Mouse (Mus musculus) kidney, embryonic 16.5 days (tissue): Measurements from ENCODE around the gene Vmn2r83. TPM values are rescaled to one million over a fixed set of nuclear protein-coding genes. Genes with fewer than 3 reads are reported as not detected.

Experiments used
- ATAC-seq: fragments of 200-750 bp; cut with Nextera tagmentation; 2 replicates; pipeline ENCODE4 v1.8.0; 2017; ENCODE audit warnings: moderate TSS enrichment; ENCODE audit not compliant: low FRiP score, low TSS enrichment
- H3K27ac ChIP-seq: fragments of 300-500 bp; sonication (generic); 2 replicates; pipeline ENCODE4 v1.5.1; 2014; ENCODE audit warnings: low read length
- H3K27me3 ChIP-seq: fragments of 300-500 bp; sonication (generic); 2 replicates; pipeline ENCODE4 v1.6.1; 2014; ENCODE audit warnings: low read length, control low read depth, mixed read lengths; ENCODE audit not compliant: insufficient read depth
- H3K36me3 ChIP-seq: fragments of 300-500 bp; sonication (generic); 2 replicates; pipeline ENCODE4 v1.6.1; 2014; ENCODE audit warnings: low read length, control low read depth, mixed read lengths; ENCODE audit not compliant: insufficient read depth
- H3K4me1 ChIP-seq: fragments of 300-500 bp; sonication (generic); 2 replicates; pipeline ENCODE4 v1.6.1; 2014; ENCODE audit warnings: low read length, control low read depth, mixed read lengths; ENCODE audit not compliant: insufficient read depth
- H3K4me2 ChIP-seq: fragments of 300-500 bp; sonication (generic); replicated peaks from 2 replicates; pipeline ENCODE4 v1.6.1; 2014; ENCODE audit warnings: low read depth, low read length
- H3K4me3 ChIP-seq: fragments of 300-500 bp; sonication (generic); 2 replicates; pipeline ENCODE4 v1.5.1; 2014; ENCODE audit warnings: mild to moderate bottlenecking, low read length
- H3K9ac ChIP-seq: fragments of 300-500 bp; sonication (generic); replicated peaks from 2 replicates; pipeline ENCODE4 v1.6.1; 2014; ENCODE audit warnings: low read length
- H3K9me3 ChIP-seq: fragments of 300-500 bp; sonication (generic); 2 replicates; pipeline ENCODE4 v1.6.1; 2016; ENCODE audit warnings: low read length, control low read depth
- WGBS: fragments of 180-500 bp; shearing (Covaris S2); extraction: QIAGEN DNeasy Blood & Tissue Kit; methylation state at CpG from one replicate; pipeline ENCODE4 v1.1.7; 2014; 5-methylcytosine and 5-hydroxymethylcytosine counted together
- polyA plus RNA-seq: library from polyadenylated mRNA; unstranded; fragments of >200 nt; fragmentation: Nextera tagmentation; extraction: Ambion mirVana; gene quantifications from 2 replicates; pipeline ENCODE4 v1.2.1, GENCODE M21; 2015

Gene Vmn2r83
- polyA plus RNA-seq, 1 experiment from 2014 or later, result not detected

DNA sequence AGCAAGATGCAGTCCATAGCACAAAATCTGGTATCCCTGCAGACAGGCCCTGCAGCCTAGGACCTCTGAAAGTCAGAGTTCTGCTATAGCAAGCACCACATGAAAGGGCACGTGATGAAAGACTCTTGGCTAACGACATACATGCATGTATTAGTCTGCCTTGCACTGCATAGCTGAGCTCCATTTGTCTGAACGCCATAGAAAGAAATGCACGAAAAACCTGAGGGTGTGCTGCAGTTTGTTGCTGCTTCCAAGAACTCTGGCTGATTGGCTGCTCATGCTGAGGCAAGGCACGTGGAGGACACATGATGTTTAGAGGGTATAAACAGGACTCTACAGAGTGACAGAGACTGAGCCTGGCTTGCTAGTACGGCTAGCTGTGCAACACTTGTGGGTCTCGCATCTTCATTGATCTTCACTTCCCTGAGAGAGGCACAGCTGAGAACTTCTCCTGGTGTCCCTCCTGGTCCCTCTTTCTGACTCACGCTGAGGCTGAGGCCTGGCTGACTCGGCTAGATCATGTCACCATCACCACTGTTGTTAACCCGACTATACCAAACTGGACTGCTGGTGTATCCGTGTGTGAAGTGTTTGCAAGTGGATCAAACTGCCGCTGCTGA, 68.0 kb downstream of the Vmn2r83 start:
- Histone ChIP-seq H3K4me1 (peaks cover 10% of the 10 kb centered on the region; the same call in 1 of the 2 replicates), H3K9ac (no peak overlapping the region), H3K27me3 (no peaks in the 10 kb centered on the region), H3K4me3 (no peak overlapping the region), H3K36me3 (peaks cover 27% of the 10 kb centered on the region), H3K9me3 (no peaks in the 10 kb centered on the region), H3K27ac (no peak overlapping the region), H3K4me2 (no peak overlapping the region)
- ATAC-seq, result no peak
- 77% methylated on average over 12 of the region's 12 CpGs for WGBS

DNA sequence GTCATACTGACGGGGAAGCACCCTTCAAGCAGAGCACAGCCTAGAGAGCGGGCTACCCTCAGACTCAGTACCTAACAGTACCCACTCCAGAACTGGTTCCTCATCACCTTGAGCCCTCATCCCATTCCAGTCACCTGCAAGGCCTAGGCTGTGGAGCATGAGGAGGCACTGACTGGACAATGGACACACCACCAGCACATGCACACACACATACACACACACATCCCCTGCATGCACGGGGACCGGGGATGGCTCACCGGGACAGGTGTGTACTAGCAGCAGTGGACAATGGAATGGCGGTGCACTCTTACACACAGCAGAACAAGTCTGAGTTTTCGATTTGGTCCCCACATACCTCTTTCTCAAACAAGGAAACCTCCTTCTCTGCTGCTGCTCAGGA, 68.7 kb downstream of the Vmn2r83 start:
- Histone ChIP-seq H3K27me3 (no peaks in the 10 kb centered on the region), H3K9me3 (no peaks in the 10 kb centered on the region), H3K4me2 (no peak overlapping the region), H3K4me3 (no peak overlapping the region), H3K9ac (no peak overlapping the region), H3K36me3 (peaks cover 33% of the 10 kb centered on the region), H3K27ac (no peak overlapping the region), H3K4me1 (peaks cover 10% of the 10 kb centered on the region; the same call in 1 of the 2 replicates)
- ATAC-seq, result no peak
- WGBS, result 91% methylated on average over 7 of the region's 7 CpGs

DNA sequence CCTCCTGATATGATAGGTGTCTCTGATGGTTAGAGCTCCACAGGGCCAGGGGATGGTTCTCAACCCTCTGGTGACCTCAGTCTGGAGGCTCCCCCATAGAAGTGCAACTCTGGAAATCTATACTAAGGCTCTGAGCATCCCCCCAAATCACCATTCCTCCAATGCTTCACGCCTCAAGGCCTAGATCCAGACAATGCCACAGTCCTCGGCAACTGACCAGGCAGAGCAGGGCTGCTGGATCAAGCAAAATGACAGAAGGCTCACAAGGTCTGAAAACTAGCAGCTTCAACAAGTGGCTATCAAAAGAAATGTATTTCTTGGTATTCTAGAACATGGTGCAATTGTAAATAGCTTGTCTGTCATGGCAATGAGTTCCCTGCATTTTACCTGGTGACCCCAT, 69.2 kb downstream of the Vmn2r83 start:
- Histone ChIP-seq H3K4me1 (peaks cover 8% of the 10 kb centered on the region; the same call in 1 of the 2 replicates), H3K4me2 (no peak overlapping the region), H3K27ac (no peak overlapping the region), H3K4me3 (no peak overlapping the region), H3K9me3 (no peaks in the 10 kb centered on the region), H3K27me3 (no peaks in the 10 kb centered on the region), H3K9ac (no peak overlapping the region), H3K36me3 (peaks cover 37% of the 10 kb centered on the region)
- no peak for ATAC-seq
- 91% methylated on average over 2 of the region's 2 CpGs for WGBS

DNA sequence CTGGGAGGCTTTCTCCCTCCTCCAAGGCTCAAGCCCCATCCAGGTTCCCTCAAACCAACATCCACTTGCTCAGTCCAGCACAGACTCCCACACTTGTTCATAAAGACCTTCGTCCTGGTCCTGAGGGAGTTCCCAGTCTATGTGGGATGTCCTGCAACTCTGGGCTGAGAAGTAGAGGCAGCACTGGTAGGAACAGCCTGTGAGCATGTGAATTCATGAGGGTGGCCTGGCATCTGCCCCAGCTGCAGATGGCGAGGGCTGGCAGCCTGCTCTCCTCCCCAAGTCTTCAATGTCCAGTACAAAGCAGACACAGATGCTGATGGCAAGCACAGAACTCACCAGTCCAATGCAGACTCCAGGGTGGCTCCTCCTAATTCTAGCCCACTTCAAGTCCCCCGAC, 69.8 kb downstream of the Vmn2r83 start:
- 85% methylated on average over 3 of the region's 3 CpGs for WGBS
- H3K4me2 ChIP-seq, result no peak overlapping the region
- no peak for ATAC-seq
- H3K9me3 ChIP-seq, result no peaks in the 10 kb centered on the region
- H3K27me3 ChIP-seq, result no peaks in the 10 kb centered on the region
- no peak overlapping the region for H3K9ac ChIP-seq
- H3K4me1 ChIP-seq, result peaks cover 6% of the 10 kb centered on the region; the same call in 1 of the 2 replicates
- no peak overlapping the region for H3K4me3 ChIP-seq
- H3K27ac ChIP-seq, result no peak overlapping the region
- H3K36me3 ChIP-seq, result peaks cover 43% of the 10 kb centered on the region

DNA sequence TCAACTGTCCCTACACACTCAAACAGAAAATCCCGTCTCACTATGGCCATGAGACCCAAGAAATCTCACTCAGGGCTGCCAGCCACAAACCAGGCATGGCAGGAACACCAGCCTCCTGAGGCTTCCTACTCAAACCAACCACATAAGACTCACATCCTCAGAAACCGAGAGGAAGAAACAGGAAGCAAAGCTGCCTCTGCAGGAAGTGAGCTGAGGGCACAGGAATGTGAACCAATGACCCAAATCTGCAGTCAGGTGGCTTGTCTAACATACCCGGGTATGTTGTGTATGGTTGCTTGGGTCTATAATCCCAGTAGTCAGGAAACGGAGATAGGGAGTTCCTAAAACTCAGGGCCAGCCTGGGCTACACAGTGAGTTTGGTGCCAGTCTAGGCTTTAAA, 70.3 kb downstream of the Vmn2r83 start:
- H3K27me3 ChIP-seq, result no peaks in the 10 kb centered on the region
- H3K27ac ChIP-seq, result no peak overlapping the region
- H3K9ac ChIP-seq, result no peak overlapping the region
- peaks cover 48% of the 10 kb centered on the region for H3K36me3 ChIP-seq
- H3K4me2 ChIP-seq, result no peak overlapping the region
- H3K9me3 ChIP-seq, result no peaks in the 10 kb centered on the region
- 54% methylated on average over 4 of the region's 4 CpGs for WGBS
- peaks cover 5% of the 10 kb centered on the region; the same call in 1 of the 2 replicates for H3K4me1 ChIP-seq
- no peak overlapping the region for H3K4me3 ChIP-seq
- no peak for ATAC-seq

DNA sequence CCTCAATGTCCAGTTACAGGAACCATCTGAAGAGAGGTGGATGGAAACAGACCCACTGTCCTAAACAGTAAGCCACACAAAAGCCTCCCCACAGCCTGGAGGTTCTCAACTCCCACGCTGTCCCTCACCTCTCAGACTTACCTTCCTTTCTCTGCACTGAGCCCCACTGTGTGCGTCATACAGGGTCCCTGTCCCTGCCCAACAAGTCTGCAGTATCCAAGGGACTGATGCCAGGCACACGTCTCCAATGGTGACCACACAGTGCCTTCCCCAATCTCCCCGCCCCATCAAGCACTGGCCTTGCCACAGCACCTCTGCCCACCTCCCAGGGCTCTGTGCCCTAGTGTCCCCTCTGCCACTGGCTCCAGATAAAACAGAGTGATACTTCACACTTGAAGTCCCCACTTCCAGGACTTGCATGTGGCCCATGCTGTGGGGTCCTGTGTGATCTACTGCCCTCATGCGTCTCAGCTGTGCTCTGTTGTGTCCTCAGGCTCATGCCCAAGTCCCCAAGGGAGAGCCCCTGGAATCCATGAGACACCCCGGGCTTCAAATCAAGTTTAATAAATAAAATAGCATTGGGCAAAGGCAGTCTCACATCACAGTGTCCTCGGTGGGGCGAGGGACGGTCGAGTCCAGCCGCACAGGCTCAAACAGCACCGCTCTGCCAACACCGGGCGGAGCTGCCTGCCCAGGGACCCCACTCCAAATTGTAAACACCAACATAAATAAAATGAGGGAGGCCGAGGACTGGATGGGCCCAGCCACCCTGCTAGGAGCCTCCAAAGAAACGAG, 71.4 kb downstream of the Vmn2r83 start:
- H3K9me3 ChIP-seq, result no peaks in the 10 kb centered on the region
- 88% methylated on average over 16 of the region's 16 CpGs for WGBS
- H3K9ac ChIP-seq, result no peak overlapping the region
- H3K27me3 ChIP-seq, result no peaks in the 10 kb centered on the region
- peaks cover 56% of the 10 kb centered on the region for H3K36me3 ChIP-seq
- ATAC-seq, result no peak
- H3K4me2 ChIP-seq, result no peak overlapping the region
- H3K27ac ChIP-seq, result no peak overlapping the region
- 0 out of 2 replicates have a peak, but pooled peaks cover 3% of the 10 kb centered on the region for H3K4me1 ChIP-seq
- no peak overlapping the region for H3K4me3 ChIP-seq

DNA sequence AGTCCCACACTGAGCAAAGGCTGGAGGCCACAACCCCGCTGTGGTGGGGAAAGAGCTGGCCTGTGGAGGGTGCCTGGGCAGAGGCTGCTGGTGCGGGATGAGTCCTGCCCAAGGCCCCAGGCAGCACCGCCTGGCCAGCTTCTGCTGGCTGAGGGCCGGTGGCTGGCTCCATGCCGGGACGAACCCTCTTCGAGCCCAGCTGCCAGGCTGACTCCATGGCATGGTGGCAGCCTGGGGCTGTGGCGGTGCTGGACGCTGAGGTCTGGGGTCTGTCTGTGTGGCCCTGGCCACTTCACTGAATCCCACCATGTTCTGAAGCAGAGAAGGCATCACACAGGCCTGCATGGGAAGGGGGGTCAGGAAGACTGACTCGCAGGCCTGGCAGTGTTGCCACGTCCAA, 72.2 kb downstream of the Vmn2r83 start:
- Histone ChIP-seq H3K27ac (no peak overlapping the region), H3K27me3 (no peaks in the 10 kb centered on the region), H3K9ac (no peak overlapping the region), H3K4me1 (0 out of 2 replicates have a peak, but pooled peaks cover 3% of the 10 kb centered on the region), H3K4me3 (no peak overlapping the region), H3K36me3 (peaks cover 64% of the 10 kb centered on the region), H3K4me2 (no peak overlapping the region), H3K9me3 (no peaks in the 10 kb centered on the region)
- ATAC-seq, result no peak
- WGBS, result 97% methylated on average over 11 of the region's 11 CpGs

DNA sequence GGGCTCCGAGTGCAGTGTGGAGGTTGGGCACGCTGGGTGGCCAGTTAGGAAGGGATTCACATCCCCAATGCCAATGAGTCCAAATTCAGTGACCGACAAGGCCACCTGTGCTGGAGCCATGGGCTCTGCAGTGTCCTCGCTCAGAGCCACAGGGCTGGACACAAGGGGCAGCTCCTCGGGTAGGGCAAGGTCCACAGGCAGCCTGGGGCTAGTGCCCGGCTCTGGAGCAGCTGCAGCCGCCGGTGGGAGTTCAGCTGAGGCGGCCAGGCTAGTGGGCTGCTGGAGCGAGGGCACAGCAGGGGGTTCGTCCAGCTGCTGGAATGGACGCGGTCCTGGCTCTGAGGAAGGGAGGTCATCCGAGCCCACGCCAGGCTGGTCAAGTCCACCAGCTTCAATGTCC, 73.0 kb downstream of the Vmn2r83 start:
- Histone ChIP-seq H3K36me3 (peaks cover 71% of the 10 kb centered on the region), H3K4me1 (0 out of 2 replicates have a peak, but pooled peaks cover 3% of the 10 kb centered on the region), H3K9ac (no peak overlapping the region), H3K4me2 (no peak overlapping the region), H3K27ac (no peak overlapping the region), H3K4me3 (no peak overlapping the region), H3K9me3 (no peaks in the 10 kb centered on the region), H3K27me3 (no peaks in the 10 kb centered on the region)
- ATAC-seq, result no peak
- 79% methylated on average over 14 of the region's 15 CpGs for WGBS

DNA sequence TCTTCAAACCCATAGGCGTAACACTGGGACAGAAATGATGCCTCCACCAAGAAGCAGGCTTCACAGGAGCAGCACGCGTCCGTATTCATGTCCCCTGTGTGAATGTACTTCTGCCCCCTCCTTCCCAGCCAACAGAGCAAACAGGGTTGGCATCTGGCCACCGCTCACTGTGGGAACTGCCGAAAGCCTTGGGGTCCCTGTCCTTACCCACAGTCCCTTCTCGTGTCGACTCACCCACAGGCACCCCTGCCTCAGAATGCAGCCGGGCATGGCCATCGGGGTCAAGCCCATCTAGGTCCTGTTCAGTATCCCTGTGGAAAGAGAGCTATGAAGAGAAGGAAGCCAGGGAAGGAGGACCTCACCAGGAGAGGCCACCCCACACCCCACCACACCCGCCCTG, 73.6 kb downstream of the Vmn2r83 start:
- 93% methylated on average over 11 of the region's 11 CpGs for WGBS
- peaks cover 78% of the 10 kb centered on the region for H3K36me3 ChIP-seq
- no peak overlapping the region for H3K4me3 ChIP-seq
- H3K27ac ChIP-seq, result no peak overlapping the region
- ATAC-seq, result no peak
- H3K9me3 ChIP-seq, result no peaks in the 10 kb centered on the region
- no peak overlapping the region for H3K9ac ChIP-seq
- 0 out of 2 replicates have a peak, but pooled peaks cover 3% of the 10 kb centered on the region for H3K4me1 ChIP-seq
- no peak overlapping the region for H3K4me2 ChIP-seq
- no peaks in the 10 kb centered on the region for H3K27me3 ChIP-seq
